In genomic region chr1:31032351-31032750, GRCm38 (mm10) we compare ENCODE assay signal across 27 mouse cellular contexts. TPM values are rescaled to one million over a fixed set of nuclear protein-coding genes. Genes with fewer than 3 reads are reported as not detected.
"Had no signal": no experiment of that assay in that cellular context is flagged by ENCODE, and none has a peak within 500 bp of the region (broad histone marks: within the 10 kb centered on the region; RNA-seq: fewer than 3 reads in every experiment).

No protein-coding gene starts in this region.

- H3K4me1 ChIP-seq: midbrain, embryonic 10.5 days; midbrain, embryonic 12.5 days; neural tube, embryonic 13.5 days; neural tube, embryonic 15.5 days had no signal

- H3K27me3 ChIP-seq: midbrain, embryonic 12.5 days; neural tube, embryonic 13.5 days; neural tube, embryonic 15.5 days had no signal

- H3K27ac ChIP-seq: midbrain, embryonic 10.5 days; midbrain, embryonic 12.5 days; neural tube, embryonic 13.5 days; neural tube, embryonic 15.5 days had no signal

- H3K9me3 ChIP-seq: midbrain, embryonic 10.5 days; midbrain, embryonic 12.5 days; neural tube, embryonic 15.5 days had no signal

- H3K4me3 ChIP-seq: midbrain, embryonic 10.5 days; midbrain, embryonic 12.5 days; myocyte; neural tube, embryonic 13.5 days; neural tube, embryonic 15.5 days had no signal

- ATAC-seq: midbrain, embryonic 16.5 days had no signal

- H3K36me3 ChIP-seq: midbrain, embryonic 10.5 days; midbrain, embryonic 12.5 days; neural tube, embryonic 13.5 days; neural tube, embryonic 15.5 days had no signal

- H3K9ac ChIP-seq: lung, embryonic 14.5 days; midbrain, embryonic 12.5 days; neural tube, embryonic 13.5 days; neural tube, embryonic 15.5 days had no signal

- H3K4me2 ChIP-seq: lung, embryonic 14.5 days; midbrain, embryonic 12.5 days; neural tube, embryonic 13.5 days; neural tube, embryonic 15.5 days had no signal

- DNase-seq: lung, adult 18-20 months; lung, embryonic 14.5 days; lung, postnatal 10 days; lung, postnatal 4 days; midbrain, embryonic 14.5 days; retina, postnatal 1 day; right cerebral cortex, adult 18-20 months; right cerebral cortex, postnatal 25 days; right cerebral cortex, postnatal 4 days; spleen, adult 18-20 months; thymus, adult 18-20 months; thymus, postnatal 14 days; thymus, postnatal 36 days had no signal

RNA-seq across cellular contexts. Expression of gene AC153137.1, which starts 54.6 kb away (rescaled TPM):
- total RNA-seq: megakaryocyte, adult 5-6 weeks; megakaryocyte-erythroid progenitor cell, adult 5-6 weeks had no signal
- polyA plus RNA-seq: lung, embryonic 14.5 days; lung, embryonic 16.5 days; midbrain, embryonic 10.5 days; midbrain, embryonic 12.5 days; midbrain, embryonic 14.5 days; midbrain, embryonic 16.5 days; myocyte; neural tube, embryonic 11.5 days; neural tube, embryonic 13.5 days; neural tube, embryonic 15.5 days; small intestine, adult 2 months; stomach, embryonic 14.5 days; stomach, embryonic 16.5 days; thymus, postnatal 0 days had no signal
